Mouse (Mus musculus) adipocyte (in vitro differentiated cells): ENCODE measurements around the gene Ccnd3.

Experiments
- DNase-seq: peaks from one replicate; pipeline ENCODE4 v3.0.0-alpha.2; 2016; ENCODE audit warnings: low spot score

The Ccnd3 gene

GRCm38 (mm10) chr17:47504941-47505346, at the start of gene Ccnd3:
TSS of gene Ccnd3 (plus strand) at chr17:47505051.
- DNase-seq, result no peak

GRCm38 (mm10) chr17:47458310-47458709, 46.5 kb upstream of the Ccnd3 start:
- no peak for DNase-seq

GRCm38 (mm10) chr17:47458936-47459335, 45.9 kb upstream of the Ccnd3 start:
- DNase-seq, result no peak

DNA sequence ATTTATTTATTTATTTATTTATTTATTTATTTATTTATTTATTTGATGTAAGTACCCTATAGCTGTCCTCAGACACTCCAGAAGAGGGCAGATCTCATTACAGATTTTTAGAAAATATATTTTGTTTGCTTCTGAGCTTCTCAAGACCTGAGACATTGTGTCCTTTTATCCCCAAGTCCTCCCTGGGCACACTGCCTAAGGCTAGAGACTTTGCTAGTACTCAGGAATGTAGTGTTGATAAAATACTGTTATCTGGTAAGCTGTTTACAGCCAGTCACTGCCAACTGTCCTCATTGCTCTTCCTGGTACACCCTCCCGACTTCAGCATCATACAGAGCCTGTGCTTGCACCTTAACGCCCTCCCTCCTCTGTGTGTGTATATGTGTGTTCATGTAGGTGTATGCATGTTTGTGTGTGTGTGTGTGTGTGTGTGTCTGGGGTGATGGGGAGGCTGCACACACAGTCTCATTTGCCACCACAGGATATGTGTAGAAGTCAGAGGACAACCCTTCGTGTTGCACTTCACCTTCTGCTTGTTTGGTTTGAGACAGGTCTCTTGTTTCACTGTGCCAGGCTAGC, 45.4 kb upstream of the Ccnd3 start:
- DNase-seq, result no peak

GRCm38 (mm10) chr17:47461688-47462087, 43.2 kb upstream of the Ccnd3 start:
- no peak for DNase-seq

DNA sequence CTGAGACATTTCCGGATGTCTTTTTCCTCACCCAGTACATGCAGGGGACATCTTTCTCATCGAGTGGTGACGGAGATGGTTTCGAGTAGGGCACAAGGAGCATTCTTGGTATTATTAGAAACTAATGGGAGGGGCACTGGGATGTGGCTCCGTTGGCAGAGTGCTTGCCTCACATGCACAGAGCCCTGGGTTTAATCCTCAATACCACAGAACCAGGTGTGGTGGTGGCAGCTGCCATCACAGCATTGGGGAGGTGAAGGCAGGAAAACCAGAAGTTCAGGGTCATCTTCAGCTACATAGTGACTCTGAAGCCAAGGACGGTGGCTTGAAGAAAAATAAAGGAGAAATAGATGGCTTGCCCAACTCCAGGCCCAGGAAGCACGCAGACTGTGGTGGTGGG, 42.6 kb upstream of the Ccnd3 start:
- no peak for DNase-seq

- DNase-seq, result no peak
These were observed 42.0 kb upstream of the Ccnd3 start for GRCm38 (mm10) chr17:47462728-47463388.

- DNase-seq, result no peak
These were observed 40.4 kb upstream of the Ccnd3 start for GRCm38 (mm10) chr17:47464248-47464965.

GRCm38 (mm10) chr17:47465016-47465415, 39.8 kb upstream of the Ccnd3 start:
- no peak for DNase-seq

DNA sequence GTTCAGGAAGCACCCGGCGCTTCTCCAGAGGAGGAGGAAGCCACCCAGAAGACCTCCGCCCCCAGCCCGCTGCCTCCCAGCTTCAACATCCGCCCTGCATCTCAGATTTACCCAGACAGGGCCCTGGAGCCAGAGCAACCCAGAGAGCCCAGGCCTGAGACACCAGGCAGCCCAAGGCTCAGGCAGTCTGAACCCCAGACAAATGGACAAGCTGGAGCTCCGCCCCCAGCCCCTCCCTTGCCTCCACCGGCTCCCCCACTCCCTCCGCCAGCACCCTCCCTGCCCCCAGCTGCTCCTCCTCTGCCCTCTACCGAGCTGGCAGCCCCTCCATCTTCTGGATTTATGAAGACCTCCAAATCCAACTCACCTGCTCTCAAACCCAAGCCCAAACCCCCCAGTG, 38.6 kb upstream of the Ccnd3 start:
- no peak for DNase-seq

- DNase-seq, result no peak
These were observed 37.2 kb upstream of the Ccnd3 start for GRCm38 (mm10) chr17:47467659-47468058.

- no peak for DNase-seq
These were observed 36.8 kb upstream of the Ccnd3 start for GRCm38 (mm10) chr17:47468063-47468462.

GRCm38 (mm10) chr17:47468466-47468865, 36.4 kb upstream of the Ccnd3 start:
- DNase-seq, result no peak

DNA sequence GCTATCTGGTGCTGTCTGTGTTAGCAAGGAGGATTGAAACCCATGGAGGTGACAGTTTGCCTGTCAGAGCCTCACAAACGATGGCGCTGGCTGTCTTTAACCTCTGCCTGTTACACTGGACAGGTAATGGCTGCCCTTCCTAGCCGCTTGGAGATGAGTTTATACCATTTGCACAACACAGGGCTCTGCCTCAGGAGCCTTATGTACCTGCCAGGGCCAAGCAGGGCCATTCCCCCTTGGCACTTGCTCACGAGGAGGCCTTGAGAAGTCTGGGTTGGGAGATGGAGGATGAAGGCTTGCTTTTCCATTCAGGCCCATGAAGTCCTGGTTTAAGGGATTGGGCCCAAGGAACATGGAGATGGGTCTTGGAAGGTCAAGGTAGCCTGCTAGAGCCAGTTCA, 35.2 kb upstream of the Ccnd3 start:
- no peak for DNase-seq

GRCm38 (mm10) chr17:47470121-47470520, 34.7 kb upstream of the Ccnd3 start:
- DNase-seq, result no peak

DNA sequence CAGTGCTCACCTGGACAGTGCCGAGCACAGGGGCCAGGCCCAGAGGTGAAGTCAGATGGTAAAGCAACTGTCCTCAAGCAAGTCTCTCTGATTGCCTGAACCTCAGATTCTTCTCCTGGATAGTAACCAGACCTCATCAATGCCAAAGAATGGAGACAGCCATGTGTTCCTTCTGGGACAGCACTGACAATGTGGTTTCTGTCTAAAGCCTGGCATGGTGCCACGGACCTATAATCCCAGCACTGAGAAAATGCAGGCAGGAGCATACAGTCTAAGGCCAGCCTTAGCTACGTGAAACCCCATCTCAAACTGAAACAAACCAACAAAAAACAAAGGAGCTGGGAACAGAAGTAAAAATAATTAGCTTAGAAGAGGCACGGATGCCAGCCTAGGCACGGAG, 34.2 kb upstream of the Ccnd3 start:
- DNase-seq, result no peak

GRCm38 (mm10) chr17:47472435-47473350, 32.2 kb upstream of the Ccnd3 start:
- DNase-seq, result no peak

- peak; percentile 44 for DNase-seq
These were observed 31.3 kb upstream of the Ccnd3 start for GRCm38 (mm10) chr17:47473434-47473974.

DNA sequence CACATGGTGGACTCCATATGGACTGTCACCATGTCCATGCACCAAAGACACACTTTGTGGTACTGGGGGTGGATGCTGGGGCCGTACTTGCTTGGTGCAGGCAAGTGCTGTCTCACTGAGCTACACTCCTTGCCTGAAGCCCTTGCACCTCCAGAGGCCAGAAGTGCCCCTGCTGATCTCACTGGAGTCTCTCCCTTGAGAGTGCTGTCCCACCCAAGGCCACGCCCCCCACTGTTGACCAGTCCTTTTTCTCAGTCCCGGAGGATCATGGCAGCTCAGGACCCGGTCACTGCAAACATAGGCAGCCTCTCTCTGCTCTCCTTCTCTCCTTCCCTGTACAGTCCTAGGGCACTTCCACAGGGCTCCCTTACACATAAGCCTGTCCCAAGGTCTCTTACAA, 30.6 kb upstream of the Ccnd3 start:
- no peak for DNase-seq

DNA sequence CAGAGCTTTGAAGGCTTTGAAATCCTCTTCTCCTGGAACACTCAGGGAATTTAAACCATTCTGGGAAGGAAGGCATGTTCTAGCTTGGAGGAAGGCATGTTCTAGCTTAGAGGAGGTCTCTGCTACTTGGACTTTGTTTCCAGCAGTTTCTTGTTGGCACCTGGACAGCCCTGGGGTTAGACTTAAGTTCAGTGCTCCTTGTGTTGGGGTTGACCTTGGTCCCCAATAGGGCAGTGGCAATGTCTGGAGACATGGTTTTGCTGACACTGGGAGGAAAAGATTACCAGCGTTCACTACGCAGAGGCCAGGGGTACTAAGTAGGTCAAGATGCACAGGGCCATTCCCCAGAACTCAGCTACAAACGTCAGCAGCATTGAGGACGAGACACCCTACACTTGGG, 29.7 kb upstream of the Ccnd3 start:
- DNase-seq, result no peak

DNA sequence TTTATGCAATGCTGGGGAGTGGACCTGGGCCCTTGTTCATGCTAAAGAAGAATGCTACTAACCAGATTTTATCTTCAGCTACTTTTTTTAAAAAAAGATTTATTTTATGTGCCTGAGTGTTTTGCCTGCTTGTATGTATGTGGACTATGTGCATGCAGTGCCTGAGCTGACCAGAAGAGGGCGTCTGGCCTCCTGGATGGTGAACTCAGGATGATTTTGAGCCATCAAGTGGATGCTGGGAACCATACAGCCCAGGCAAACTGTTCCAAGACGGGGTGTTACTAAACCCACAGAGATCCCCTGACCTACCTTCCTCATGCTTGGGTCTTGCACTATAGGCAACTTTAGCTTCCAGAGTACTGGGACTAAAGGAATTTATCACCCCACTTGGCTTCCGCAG, 29.1 kb upstream of the Ccnd3 start:
- no peak for DNase-seq

DNA sequence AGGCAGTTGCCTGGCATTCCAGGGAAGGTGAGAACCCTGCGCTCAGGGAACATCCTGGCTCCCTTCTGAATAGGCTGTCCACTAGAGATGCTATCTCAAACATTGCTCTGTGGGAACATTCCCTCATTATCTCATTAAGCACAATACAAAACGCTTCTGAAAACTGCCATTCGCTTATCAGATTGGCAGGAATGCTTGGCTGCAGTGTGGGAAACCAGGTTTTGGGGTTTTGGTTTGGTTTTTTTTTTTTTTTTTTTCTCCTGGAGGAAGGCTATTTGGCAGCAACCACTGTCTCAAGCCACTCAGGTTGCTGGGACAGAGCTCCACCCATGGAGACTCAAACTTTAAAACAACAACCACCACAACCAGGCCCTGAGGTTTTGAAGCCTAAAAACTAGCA, 25.0 kb upstream of the Ccnd3 start:
- no peak for DNase-seq
